Mouse (Mus musculus): Measurements from ENCODE around the gene Ebf1.
A peak's percentile ranks its signal among the peaks of the same experiment; 100 is the strongest.

Gene Ebf1

GRCm38 (mm10) chr11:44953863-44954262 lies 336.7 kb downstream of the Ebf1 start:
- no peak for DNase-seq (ENCODE audit: low spot score)

- no peak for DNase-seq (ENCODE audit: low spot score)
These were observed 337.2 kb downstream of the Ebf1 start for GRCm38 (mm10) chr11:44954362-44954761.

- no peak for DNase-seq (ENCODE audit: low spot score)
These were observed 345.8 kb downstream of the Ebf1 start for GRCm38 (mm10) chr11:44962746-44963440.

GRCm38 (mm10) chr11:44969011-44969410 lies 351.9 kb downstream of the Ebf1 start:
- DNase-seq (ENCODE audit: low spot score), result no peak

- no peak for DNase-seq (ENCODE audit: low spot score)
These were observed 357.2 kb downstream of the Ebf1 start for GRCm38 (mm10) chr11:44974271-44974670.

GRCm38 (mm10) chr11:44975151-44975550 lies 358.0 kb downstream of the Ebf1 start:
- DNase-seq (ENCODE audit: low spot score), result no peak

- DNase-seq (ENCODE audit: low spot score), result no peak
These were observed 359.2 kb downstream of the Ebf1 start for GRCm38 (mm10) chr11:44976254-44976802.

GRCm38 (mm10) chr11:44977921-44978397 lies 360.8 kb downstream of the Ebf1 start:
- DNase-seq (ENCODE audit: low spot score), result peak; percentile 72

- DNase-seq (ENCODE audit: low spot score), result peak; percentile 6
These were observed 362.3 kb downstream of the Ebf1 start for GRCm38 (mm10) chr11:44979391-44979790.

- DNase-seq (ENCODE audit: low spot score), result no peak
These were observed 365.1 kb downstream of the Ebf1 start for GRCm38 (mm10) chr11:44982225-44982624.

GRCm38 (mm10) chr11:44983961-44984360 lies 366.8 kb downstream of the Ebf1 start:
- no peak for DNase-seq (ENCODE audit: low spot score)

GRCm38 (mm10) chr11:44984381-44984780 lies 367.3 kb downstream of the Ebf1 start:
- no peak for DNase-seq (ENCODE audit: low spot score)

GRCm38 (mm10) chr11:44987796-44988195 lies 370.7 kb downstream of the Ebf1 start:
- no peak for DNase-seq (ENCODE audit: low spot score)

- DNase-seq (ENCODE audit: low spot score), result no peak
These were observed 385.7 kb downstream of the Ebf1 start for GRCm38 (mm10) chr11:45002681-45003286.

- no peak for DNase-seq (ENCODE audit: low spot score)
These were observed 386.8 kb downstream of the Ebf1 start for GRCm38 (mm10) chr11:45003716-45004437.

GRCm38 (mm10) chr11:45007311-45007710 lies 390.2 kb downstream of the Ebf1 start:
- no peak for DNase-seq (ENCODE audit: low spot score)

- DNase-seq (ENCODE audit: low spot score), result peak; percentile 63
These were observed 391.0 kb downstream of the Ebf1 start for GRCm38 (mm10) chr11:45008078-45008477.

GRCm38 (mm10) chr11:45008760-45009159 lies 391.6 kb downstream of the Ebf1 start:
- DNase-seq (ENCODE audit: low spot score), result no peak

GRCm38 (mm10) chr11:45012081-45012480 lies 395.0 kb downstream of the Ebf1 start:
- no peak for DNase-seq (ENCODE audit: low spot score)

GRCm38 (mm10) chr11:45017493-45017892 lies 400.4 kb downstream of the Ebf1 start:
- no peak for DNase-seq (ENCODE audit: low spot score)

GRCm38 (mm10) chr11:45026012-45026411 lies 408.9 kb downstream of the Ebf1 start:
- no peak for DNase-seq (ENCODE audit: low spot score)

- DNase-seq (ENCODE audit: low spot score), result no peak
These were observed 409.6 kb downstream of the Ebf1 start for GRCm38 (mm10) chr11:45026674-45027073.

GRCm38 (mm10) chr11:45027076-45027475 lies 410.0 kb downstream of the Ebf1 start:
- DNase-seq (ENCODE audit: low spot score), result no peak
